Mouse (Mus musculus): ENCODE measurements around the gene Prl6a1. TPM values are rescaled to one million over a fixed set of nuclear protein-coding genes. Genes with fewer than 3 reads are reported as not detected.

The Prl6a1 gene
- not detected in 2 replicates for total RNA-seq (2012; rRNA removed)
- total RNA-seq (2014; rRNA removed): not detected in 2 replicates
- not detected in 2 replicates for polyA plus RNA-seq (2012; ENCODE audit: insufficient read length, low read depth)

DNA sequence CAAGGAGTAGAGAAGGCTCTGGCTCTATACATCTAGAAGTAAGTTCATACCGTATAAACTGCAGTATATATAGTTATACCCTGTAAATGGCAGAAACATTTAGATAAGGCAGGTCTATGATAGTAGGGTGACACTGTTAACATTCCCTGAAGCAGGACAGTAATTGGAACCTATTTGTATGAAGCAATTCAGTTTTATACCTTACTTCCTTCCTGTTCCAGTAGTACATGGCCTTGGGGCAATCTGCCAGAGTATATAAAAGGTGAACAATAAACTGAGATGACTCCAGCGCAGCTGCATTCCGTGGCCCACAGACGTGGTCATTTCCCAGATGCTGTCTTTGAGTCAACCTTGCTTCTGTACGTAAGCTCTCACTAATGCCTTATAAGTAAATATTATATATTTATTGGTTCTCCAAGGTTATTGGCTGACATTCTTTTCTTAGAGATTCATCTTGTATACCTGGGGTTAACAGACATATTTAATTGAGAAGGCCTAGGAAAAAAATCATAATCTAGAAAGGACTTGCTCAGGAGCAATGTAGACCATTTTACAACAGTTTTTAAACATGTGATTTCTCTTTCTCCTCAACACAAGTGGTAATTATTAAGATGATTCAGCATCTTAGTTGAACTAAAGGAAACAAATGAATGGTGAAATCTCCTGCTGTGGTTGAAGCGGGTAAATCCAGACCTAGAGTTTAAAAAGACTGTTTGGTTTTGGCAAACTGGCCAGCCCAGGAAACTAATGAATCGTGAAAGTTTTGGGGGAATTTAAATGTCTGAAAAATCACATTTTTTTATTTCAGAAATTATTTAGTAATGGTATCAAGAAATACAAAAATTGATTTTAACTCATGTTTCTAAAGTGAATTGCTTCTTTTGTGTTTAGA, at the start of gene Prl6a1:
Gene Prl6a1, plus strand, starts transcription at position 294 of the 892 bp plus-strand sequence.
- TF ChIP-seq MAZ (IDR thresholded peaks at IDR 0.05; ENCODE audit: low read depth, low read length) (no peak), NELFE (IDR thresholded peaks at IDR 0.05; ENCODE audit: low read depth, low read length) (no peak), USF1 (IDR thresholded peaks at IDR 0.05; ENCODE audit: low read depth, low read length) (no peak), ZMIZ1 (IDR thresholded peaks at IDR 0.05; ENCODE audit: low read depth, low read length) (no peak), MAX (IDR thresholded peaks at IDR 0.05; ENCODE audit: low read length) (no peak), USF2 (conservative IDR thresholded peaks at IDR 0.05; ENCODE audit: low read depth, low read length) (no peak), POLR2AphosphoS2 (IDR thresholded peaks at IDR 0.05; ENCODE audit: low read depth, low read length) (no peak), CTCF (conservative IDR thresholded peaks at IDR 0.05 in 1 of 2, IDR thresholded peaks at IDR 0.05 in 1 of 2; ENCODE audit: low read depth in 2 of 2, low read length in 2 of 2) (no peak), JUN (IDR thresholded peaks at IDR 0.05; ENCODE audit: insufficient read depth, low read depth, low read length) (no peak), MYC (IDR thresholded peaks at IDR 0.05; ENCODE audit: low read depth, low read length) (no peak), MXI1 (IDR thresholded peaks at IDR 0.05; ENCODE audit: low read depth, low read length) (no peak), TCF12 (IDR thresholded peaks at IDR 0.05; ENCODE audit: low read depth, low read length) (no peak), POLR2A (IDR thresholded peaks at IDR 0.05; ENCODE audit: low read depth, low read length) (no peak), E2F4 (IDR thresholded peaks at IDR 0.05; ENCODE audit: insufficient replicate concordance, low read depth, low read length) (no peak), BHLHE40 (IDR thresholded peaks at IDR 0.05; ENCODE audit: low read depth, low read length) (no peak), RCOR1 (conservative IDR thresholded peaks at IDR 0.05; ENCODE audit: low read depth, low read length) (no peak)
- Histone ChIP-seq H3K79me2 (replicated peaks; ENCODE audit: control insufficient read depth, extremely low read depth, insufficient read depth, poor library complexity, severe bottlenecking) (no peaks in the 10 kb centered on the region), H3K4me3 (replicated peaks in 1 of 3; ENCODE audit: low read depth in 2 of 3, low read length in 2 of 3, poor library complexity in 1 of 3) (no peak within 1 kb of the TSS), H3K9me3 (replicated peaks; ENCODE audit: low read length) (no peaks in the 10 kb centered on the region), H3K4me1 (ENCODE audit: control insufficient read depth in 1 of 2, insufficient read depth in 2 of 2) (peaks cover 0 to 5% of the 10 kb centered on the region in 2 experiments; a peak in 1 of 4 replicates), H3K4me2 (ENCODE audit: insufficient read depth, low read depth, poor library complexity, severe bottlenecking) (no peak within 1 kb of the TSS), H3K36me3 (replicated peaks in 1 of 2; ENCODE audit: control insufficient read depth in 1 of 2, insufficient read depth in 1 of 2, low read length in 1 of 2) (no peaks in the 10 kb centered on the region), H3K27me3 (replicated peaks) (no peaks in the 10 kb centered on the region), H3K27ac (ENCODE audit: insufficient read depth, low read depth) (no peak within 1 kb of the TSS), H3K9ac (ENCODE audit: insufficient read depth, low read depth) (no peak within 1 kb of the TSS)
- no peak for DNase-seq (ENCODE audit: extremely low read depth)
- dilution Hi-C loops (cut with MboI; ENCODE audit: extremely low pct_ligation_motif_present, extremely low pct_unique_long_range_greater_than_20kb, low sequenced_read_pairs): no loop called here
- in situ Hi-C loops (cut with MboI; ENCODE audit: low pct_ligation_motif_present, low pct_unique_long_range_greater_than_20kb, low sequenced_read_pairs): no loop called here

- Histone ChIP-seq H3K4me1 (ENCODE audit: control insufficient read depth in 1 of 2, insufficient read depth in 2 of 2) (no peaks in the 10 kb centered on the region), H3K4me2 (ENCODE audit: insufficient read depth, low read depth, poor library complexity, severe bottlenecking) (no peak overlapping the region), H3K9me3 (replicated peaks; ENCODE audit: low read length) (no peaks in the 10 kb centered on the region), H3K36me3 (replicated peaks in 1 of 2; ENCODE audit: control insufficient read depth in 1 of 2, insufficient read depth in 1 of 2, low read length in 1 of 2) (no peaks in the 10 kb centered on the region), H3K4me3 (replicated peaks in 1 of 3; ENCODE audit: low read depth in 2 of 3, low read length in 2 of 3, poor library complexity in 1 of 3) (no peak overlapping the region), H3K79me2 (replicated peaks; ENCODE audit: control insufficient read depth, extremely low read depth, insufficient read depth, poor library complexity, severe bottlenecking) (no peaks in the 10 kb centered on the region), H3K27ac (ENCODE audit: insufficient read depth, low read depth) (no peak overlapping the region), H3K9ac (ENCODE audit: insufficient read depth, low read depth) (no peak overlapping the region), H3K27me3 (replicated peaks) (no peaks in the 10 kb centered on the region)
- DNase-seq (ENCODE audit: extremely low read depth): no peak
- in situ Hi-C loops (cut with MboI; ENCODE audit: low pct_ligation_motif_present, low pct_unique_long_range_greater_than_20kb, low sequenced_read_pairs) (no loop called here), dilution Hi-C loops (cut with MboI; ENCODE audit: extremely low pct_ligation_motif_present, extremely low pct_unique_long_range_greater_than_20kb, low sequenced_read_pairs) (no loop called here)
- TF ChIP-seq MAX (IDR thresholded peaks at IDR 0.05; ENCODE audit: low read length) (no peak), ETS1 (conservative IDR thresholded peaks at IDR 0.05; ENCODE audit: low read depth, low read length) (no peak), KAT2A (IDR thresholded peaks at IDR 0.05; ENCODE audit: insufficient replicate concordance, low read length) (no peak), E2F4 (IDR thresholded peaks at IDR 0.05; ENCODE audit: insufficient replicate concordance, low read depth, low read length) (no peak), MAFK (IDR thresholded peaks at IDR 0.05; ENCODE audit: insufficient replicate concordance, low read length) (no peak)
These were observed 22.6 kb downstream of the Prl6a1 start for GRCm38 (mm10) chr13:27334989-27335388.

Data from CH12.LX (cell line).